ENCODE assay signal across 25 mouse cellular contexts in the genomic region with DNA sequence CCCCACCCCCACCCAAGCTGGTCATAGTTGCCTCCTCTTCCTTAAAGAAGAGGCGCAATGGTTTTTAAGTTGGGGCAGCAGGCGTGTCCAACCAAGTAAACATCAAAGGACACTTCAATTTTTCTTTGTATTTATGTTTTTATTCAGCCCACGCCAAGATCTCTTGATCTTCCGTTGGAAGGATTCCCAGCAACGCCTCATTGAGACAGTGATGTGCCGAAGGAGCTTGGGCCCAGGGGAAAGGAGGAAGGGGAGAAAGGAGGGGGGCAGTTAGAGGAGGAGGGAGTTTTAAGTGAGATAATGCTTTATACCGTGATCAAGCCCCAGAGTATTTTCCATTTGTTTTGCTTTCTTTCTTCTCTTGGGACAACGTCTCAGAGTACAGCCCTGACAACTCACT.
"Had no signal": no experiment of that assay in that cellular context is flagged by ENCODE, and none has a peak within 500 bp of the region (broad histone marks: within the 10 kb centered on the region; RNA-seq: fewer than 3 reads in every experiment).

No protein-coding gene starts in this region.

- H3K4me2 ChIP-seq: heart, embryonic 11.5 days; heart, embryonic 13.5 days; heart, embryonic 15.5 days; hindbrain, embryonic 13.5 days; hindbrain, embryonic 15.5 days; kidney, embryonic 15.5 days; limb, embryonic 13.5 days; limb, embryonic 15.5 days; liver, embryonic 12.5 days had no signal

- ATAC-seq: hindbrain, postnatal 0 days; intestine, embryonic 16.5 days; liver, embryonic 12.5 days had no signal

- H3K4me3 ChIP-seq: heart, adult 2 months; heart, embryonic 13.5 days; heart, embryonic 15.5 days; hindbrain, embryonic 13.5 days; hindbrain, embryonic 15.5 days; kidney, embryonic 15.5 days; limb, embryonic 13.5 days; limb, embryonic 15.5 days; liver, embryonic 12.5 days had no signal

- H3K9ac ChIP-seq: heart, embryonic 13.5 days; heart, embryonic 15.5 days; hindbrain, embryonic 13.5 days; hindbrain, embryonic 15.5 days; kidney, embryonic 15.5 days; limb, embryonic 13.5 days; limb, embryonic 15.5 days; liver, embryonic 12.5 days had no signal

- H3K9me3 ChIP-seq: heart, embryonic 15.5 days; hindbrain, embryonic 13.5 days; hindbrain, embryonic 15.5 days; kidney, embryonic 15.5 days; limb, embryonic 15.5 days had no signal

- DNase-seq: gastrocnemius, postnatal 14 days; gastrocnemius, postnatal 36 days; heart, adult 11 months; heart, adult 2 months; heart, postnatal 14 days; heart, postnatal 36 days; kidney, adult 11 months; kidney, adult 2 months; kidney, adult 9 months; kidney, postnatal 10 days; kidney, postnatal 25 days; layer of hippocampus, adult 9-11 months; layer of hippocampus, postnatal 36 days; left cerebral cortex, postnatal 4 days had no signal

- H3K36me3 ChIP-seq: heart, embryonic 15.5 days; hindbrain, embryonic 13.5 days; hindbrain, embryonic 15.5 days had no signal

- H3K27me3 ChIP-seq: heart, embryonic 13.5 days; heart, embryonic 15.5 days; hindbrain, embryonic 13.5 days; hindbrain, embryonic 15.5 days; kidney, embryonic 15.5 days; limb, embryonic 13.5 days; limb, embryonic 15.5 days; liver, embryonic 12.5 days had no signal

- H3K27ac ChIP-seq: heart, adult 2 months; heart, embryonic 13.5 days; heart, embryonic 15.5 days; hindbrain, embryonic 13.5 days; hindbrain, embryonic 15.5 days; hindbrain, postnatal 0 days; kidney, embryonic 15.5 days; limb, embryonic 13.5 days; limb, embryonic 15.5 days; liver, embryonic 12.5 days had no signal
